Mouse (Mus musculus): ENCODE results near the gene Tcap.

Gene Tcap

GRCm38 (mm10) chr11:98383261-98384030 is at the start of gene Tcap:
Gene Tcap (plus strand): TSS chr11:98383811.
- no peak for DNase-seq

- no peak for DNase-seq
Observed at GRCm38 (mm10) chr11:98333981-98334741, 49.5 kb upstream of the Tcap start.

GRCm38 (mm10) chr11:98335250-98335649 is 48.4 kb upstream of the Tcap start:
- peak; percentile 41 for DNase-seq

GRCm38 (mm10) chr11:98336245-98337107 is 47.1 kb upstream of the Tcap start:
- no peak for DNase-seq

GRCm38 (mm10) chr11:98338507-98338961 is 45.1 kb upstream of the Tcap start:
- DNase-seq: peak; percentile 47

GRCm38 (mm10) chr11:98339071-98339501 is 44.5 kb upstream of the Tcap start:
- DNase-seq: peak; percentile 35

- no peak for DNase-seq
Observed at GRCm38 (mm10) chr11:98339679-98340287, 43.8 kb upstream of the Tcap start.

GRCm38 (mm10) chr11:98340597-98340996 is 43.0 kb upstream of the Tcap start:
- DNase-seq: no peak

- DNase-seq: no peak
Observed at GRCm38 (mm10) chr11:98341174-98341573, 42.4 kb upstream of the Tcap start.

- peak; percentile 91 for DNase-seq
Observed at GRCm38 (mm10) chr11:98342000-98342945, 41.3 kb upstream of the Tcap start.

- DNase-seq: peak; percentile 76
Observed at GRCm38 (mm10) chr11:98345253-98345652, 38.4 kb upstream of the Tcap start.

GRCm38 (mm10) chr11:98346168-98346567 is 37.4 kb upstream of the Tcap start:
- no peak for DNase-seq

GRCm38 (mm10) chr11:98347385-98348082 is 36.1 kb upstream of the Tcap start:
- no peak for DNase-seq

- peak; percentile 59 for DNase-seq
Observed at GRCm38 (mm10) chr11:98348083-98348961, 35.3 kb upstream of the Tcap start, which contains the start of gene Ppp1r1b. Gene Ppp1r1b (plus strand): TSS chr11:98348404.

GRCm38 (mm10) chr11:98349308-98349707 is 34.3 kb upstream of the Tcap start:
- no peak for DNase-seq

GRCm38 (mm10) chr11:98352272-98352990 is 31.2 kb upstream of the Tcap start:
- no peak for DNase-seq

GRCm38 (mm10) chr11:98353651-98354211 is 29.9 kb upstream of the Tcap start:
- DNase-seq: no peak

- DNase-seq: no peak
Observed at GRCm38 (mm10) chr11:98354445-98354844, 29.2 kb upstream of the Tcap start.
